Mouse (Mus musculus): ENCODE measurements around the gene Pth.

DNA sequence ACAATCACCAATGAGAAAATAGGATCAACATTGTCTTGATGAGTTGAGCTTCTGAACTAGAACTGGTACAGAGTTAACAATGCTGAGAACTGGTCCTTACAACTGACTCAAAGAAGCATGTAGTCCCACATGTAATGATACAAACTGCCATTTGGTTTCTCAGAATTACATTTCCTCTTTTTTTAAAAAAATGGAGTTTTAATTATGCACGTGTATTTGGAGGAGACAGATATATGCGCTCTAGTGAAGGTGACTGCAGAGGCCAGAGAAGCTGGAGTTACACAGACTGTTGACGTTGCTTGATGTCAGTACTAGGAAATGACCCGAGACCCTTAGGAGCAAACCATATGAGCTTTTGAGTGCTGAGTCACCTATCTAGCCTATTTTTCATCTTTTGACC lies 8.3 kb upstream of the Pth start:
- TF ChIP-seq POLR2A (IDR thresholded peaks at IDR 0.05; ENCODE audit: low read depth, low read length) (no peak), CTCF (IDR thresholded peaks at IDR 0.05; ENCODE audit: extremely low read depth, insufficient read depth, insufficient read length, insufficient replicate concordance) (no peak)

Measured in spleen, adult 2 months (tissue).